Mouse (Mus musculus): ENCODE measurements at regions not wholly inside any gene's neighbourhood (a gene's known extent, or its start where the extent isn't known, plus 50 kb on each side); places are given as distances from the start of the nearest gene placed in this dataset.

DNA sequence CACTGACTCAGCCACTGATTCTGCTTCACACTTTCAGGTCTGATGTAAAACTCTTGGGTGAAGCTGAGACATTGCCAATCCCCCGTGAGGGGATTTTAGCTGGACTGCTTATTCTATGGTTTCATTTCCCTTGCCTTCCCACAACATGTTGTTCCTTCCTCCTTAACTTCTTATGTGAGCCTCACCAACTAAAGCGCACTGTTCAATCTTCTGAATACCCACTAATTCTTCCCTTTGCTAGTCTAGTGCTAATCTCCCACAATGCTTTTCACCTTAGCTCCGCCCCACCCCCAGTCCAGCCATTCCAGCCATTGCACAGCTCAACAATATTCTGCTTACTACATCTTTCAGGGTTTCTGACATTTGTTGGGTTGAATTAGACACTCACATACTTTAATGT lies 196.7 kb downstream of the Hlx start:
- Histone ChIP-seq H3K4me2 (no peak overlapping the region), H3K9me3 (no peaks in the 10 kb centered on the region), H3K9ac (replicated peaks) (no peak overlapping the region), H3K27ac (no peak overlapping the region), H3K36me3 (no peaks in the 10 kb centered on the region), H3K27me3 (peaks cover 24% of the 10 kb centered on the region), H3K4me3 (replicated peaks) (no peak overlapping the region), H3K4me1 (replicated peaks) (0 out of 2 replicates have a peak, but pooled peaks cover 23% of the 10 kb centered on the region)
- ATAC-seq (ENCODE audit: insufficient number of reproducible peaks, insufficient read depth, low FRiP score, low TSS enrichment, low read depth) = no peak
- WGBS = 93% methylated on average over 3 of the region's 3 CpGs

DNA sequence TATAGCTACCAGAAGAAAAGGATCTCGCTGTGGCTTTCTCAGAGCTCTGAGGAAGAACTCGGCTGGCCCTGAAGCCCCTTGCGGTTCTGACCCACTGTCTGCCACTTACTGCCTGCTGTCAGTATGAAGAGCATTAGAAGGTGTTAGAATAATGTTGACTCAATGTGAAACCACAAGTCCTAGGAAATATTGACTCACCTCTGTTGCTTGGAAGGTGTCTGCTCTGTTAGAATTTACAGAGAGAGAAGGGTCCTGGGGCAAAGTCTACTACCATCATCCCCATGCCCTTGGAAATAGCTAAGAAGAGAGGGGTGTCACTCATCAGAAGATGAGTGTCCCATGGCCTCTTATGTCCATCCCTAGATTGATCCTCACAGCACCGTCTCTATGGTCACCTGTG lies 197.9 kb downstream of the Hlx start:
- Histone ChIP-seq H3K4me1 (replicated peaks) (0 out of 2 replicates have a peak, but pooled peaks cover 18% of the 10 kb centered on the region), H3K9ac (replicated peaks) (no peak overlapping the region), H3K9me3 (no peaks in the 10 kb centered on the region), H3K27me3 (peaks cover 24% of the 10 kb centered on the region), H3K36me3 (no peaks in the 10 kb centered on the region), H3K4me3 (replicated peaks) (no peak overlapping the region), H3K4me2 (no peak overlapping the region), H3K27ac (no peak overlapping the region)
- WGBS = 88% methylated on average over 4 of the region's 4 CpGs
- no peak for ATAC-seq (ENCODE audit: insufficient number of reproducible peaks, insufficient read depth, low FRiP score, low TSS enrichment, low read depth)

DNA sequence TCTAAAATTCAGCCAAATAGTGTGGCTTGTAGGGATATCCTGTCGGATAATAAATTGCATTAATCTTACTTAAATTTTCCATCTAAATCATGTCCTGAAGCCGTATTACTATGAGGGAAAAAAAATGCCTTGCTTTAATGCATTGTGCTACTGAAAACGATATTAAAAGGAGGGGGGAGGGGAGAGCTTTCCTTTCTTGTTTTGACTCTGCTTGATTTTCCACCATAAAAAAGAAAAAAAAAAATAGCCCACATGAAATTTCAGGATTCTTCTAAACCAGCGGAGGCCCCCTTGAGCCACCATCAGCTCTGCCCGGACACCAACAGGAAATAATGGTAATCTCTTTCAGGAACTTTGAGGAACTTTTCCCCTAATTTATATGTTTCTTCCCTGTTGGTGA lies 198.5 kb downstream of the Hlx start:
- no peak for ATAC-seq (ENCODE audit: insufficient number of reproducible peaks, insufficient read depth, low FRiP score, low TSS enrichment, low read depth)
- Histone ChIP-seq H3K9ac (replicated peaks) (no peak overlapping the region), H3K27ac (no peak overlapping the region), H3K4me3 (replicated peaks) (no peak overlapping the region), H3K4me2 (no peak overlapping the region), H3K4me1 (replicated peaks) (0 out of 2 replicates have a peak, but pooled peaks cover 18% of the 10 kb centered on the region), H3K36me3 (no peaks in the 10 kb centered on the region), H3K27me3 (peaks cover 18% of the 10 kb centered on the region), H3K9me3 (no peaks in the 10 kb centered on the region)
- WGBS = 42% methylated on average over 5 of the region's 5 CpGs

DNA sequence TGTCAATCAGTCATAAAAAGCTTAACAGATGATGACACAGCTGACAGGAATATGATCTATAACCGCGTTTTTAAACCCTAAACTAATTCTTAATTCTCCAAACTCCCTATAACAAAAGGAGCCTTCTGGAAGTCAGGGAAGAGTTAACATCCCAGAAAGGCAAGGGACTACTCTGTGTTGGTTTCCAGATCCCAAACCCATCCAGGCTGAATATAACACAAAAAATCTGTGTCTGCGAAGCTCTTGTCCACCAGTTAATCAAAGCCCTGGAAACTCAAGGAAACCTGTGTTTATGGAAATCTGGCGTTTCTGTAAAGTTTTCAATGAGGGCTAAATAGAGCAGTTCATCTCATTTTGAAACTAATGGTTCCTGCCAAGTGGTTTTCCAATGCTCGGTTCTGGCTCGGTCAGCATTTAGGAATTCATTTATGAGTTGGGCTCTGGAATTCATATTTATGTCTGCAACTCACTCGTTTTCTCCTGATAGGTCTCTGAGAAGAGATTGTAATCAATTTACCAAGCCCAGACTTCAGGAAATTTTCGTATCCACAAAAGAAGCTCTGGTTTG lies 199.8 kb downstream of the Hlx start:
- Histone ChIP-seq H3K9me3 (no peaks in the 10 kb centered on the region), H3K4me2 (no peak overlapping the region), H3K4me1 (replicated peaks) (0 out of 2 replicates have a peak, but pooled peaks cover 18% of the 10 kb centered on the region), H3K4me3 (replicated peaks) (no peak overlapping the region), H3K36me3 (no peaks in the 10 kb centered on the region), H3K9ac (replicated peaks) (no peak overlapping the region), H3K27me3 (peaks cover 13% of the 10 kb centered on the region; the same call in 1 of the 2 replicates), H3K27ac (no peak overlapping the region)
- 49% methylated on average over 8 of the region's 8 CpGs for WGBS
- no peak for ATAC-seq (ENCODE audit: insufficient number of reproducible peaks, insufficient read depth, low FRiP score, low TSS enrichment, low read depth)

DNA sequence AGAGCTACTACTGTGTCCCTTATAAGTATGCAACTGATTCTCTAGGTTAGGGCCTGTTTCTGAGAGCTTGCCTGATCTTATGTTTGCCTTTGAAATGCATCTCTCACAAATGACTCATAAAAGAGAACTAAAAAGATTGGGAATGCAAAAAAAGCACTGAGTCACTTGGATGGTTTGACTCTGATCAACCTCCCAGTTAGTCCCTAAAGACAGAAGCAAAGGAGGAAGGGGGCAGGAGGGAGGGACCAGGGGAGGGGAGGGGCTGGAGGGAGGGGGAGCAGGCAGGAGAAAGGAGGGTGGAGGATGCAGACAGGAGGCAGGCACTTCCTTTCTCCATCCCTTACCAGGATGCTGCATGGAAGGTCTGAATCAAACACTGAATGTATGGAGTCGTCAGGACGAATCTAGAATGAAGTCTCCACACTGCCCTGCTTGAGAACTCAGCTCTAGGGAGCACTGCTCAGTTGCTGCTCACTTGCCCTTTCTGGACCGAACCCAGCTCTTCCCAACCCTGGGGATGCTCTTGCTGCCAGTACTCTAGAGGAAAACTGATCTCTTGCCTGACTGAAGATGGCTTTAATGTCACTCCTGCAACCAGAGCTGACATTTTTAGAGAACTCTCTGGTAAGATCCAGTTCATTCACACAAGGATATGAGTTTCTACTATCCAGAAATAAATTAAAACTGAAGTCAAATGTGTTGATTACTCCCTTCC lies 201.7 kb downstream of the Hlx start:
- ATAC-seq (ENCODE audit: insufficient number of reproducible peaks, insufficient read depth, low FRiP score, low TSS enrichment, low read depth) = no peak
- Histone ChIP-seq H3K9ac (replicated peaks) (no peak overlapping the region), H3K27ac (no peak overlapping the region), H3K4me3 (replicated peaks) (no peak overlapping the region), H3K27me3 (0 out of 2 replicates have a peak, but pooled peaks cover 8% of the 10 kb centered on the region), H3K36me3 (no peaks in the 10 kb centered on the region), H3K4me1 (replicated peaks) (0 out of 2 replicates have a peak, but pooled peaks cover 18% of the 10 kb centered on the region), H3K9me3 (no peaks in the 10 kb centered on the region), H3K4me2 (no peak overlapping the region)
- WGBS = 54% methylated on average over 3 of the region's 3 CpGs

DNA sequence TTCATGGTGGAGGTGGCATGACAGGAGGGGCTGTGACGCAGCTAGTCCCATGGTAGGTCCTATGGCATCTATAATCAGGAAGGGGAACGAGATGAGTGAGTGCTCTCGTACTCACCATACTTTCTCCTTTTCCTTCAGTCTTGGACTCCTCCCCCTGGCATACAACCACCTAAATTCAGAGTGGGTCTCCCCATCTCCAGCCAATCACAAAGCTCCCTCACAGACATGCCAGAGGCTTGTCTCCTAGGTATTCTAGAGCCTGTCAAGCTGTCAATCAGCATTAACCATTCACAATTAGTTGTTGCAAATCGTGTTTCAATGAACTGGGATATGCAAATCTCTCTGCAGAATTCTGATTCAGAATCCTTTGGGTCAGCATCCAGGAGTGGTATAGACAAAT lies 206.7 kb downstream of the Hlx start:
- WGBS = 79% methylated on average over 4 of the region's 4 CpGs
- Histone ChIP-seq H3K27ac (no peak overlapping the region), H3K4me3 (replicated peaks) (no peak overlapping the region), H3K9me3 (no peaks in the 10 kb centered on the region), H3K4me2 (no peak overlapping the region), H3K4me1 (replicated peaks) (no peaks in the 10 kb centered on the region), H3K27me3 (no peaks in the 10 kb centered on the region), H3K9ac (replicated peaks) (no peak overlapping the region), H3K36me3 (no peaks in the 10 kb centered on the region)
- no peak for ATAC-seq (ENCODE audit: insufficient number of reproducible peaks, insufficient read depth, low FRiP score, low TSS enrichment, low read depth)

DNA sequence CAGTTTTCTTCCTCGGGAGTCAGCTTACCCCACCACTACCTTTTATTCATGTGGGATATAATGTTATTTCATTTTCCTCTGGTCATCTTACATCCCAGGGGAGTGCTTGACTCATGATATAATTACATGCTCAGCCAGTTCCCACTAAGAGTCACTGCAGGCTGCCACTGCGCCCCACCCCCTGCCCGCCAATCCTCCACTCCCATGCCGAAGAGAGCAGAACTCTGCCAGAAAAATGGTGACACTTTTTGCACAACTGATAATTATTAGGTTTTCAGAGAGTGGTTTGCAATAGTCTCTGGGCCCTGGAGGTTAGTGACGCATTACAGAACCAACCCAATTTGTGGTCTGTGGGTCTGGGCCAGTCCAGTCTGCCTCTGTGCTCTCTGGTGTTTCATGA lies 212.9 kb downstream of the Hlx start:
- H3K4me3 ChIP-seq (replicated peaks) = no peak overlapping the region
- H3K9me3 ChIP-seq = no peaks in the 10 kb centered on the region
- no peak overlapping the region for H3K27ac ChIP-seq
- no peaks in the 10 kb centered on the region for H3K27me3 ChIP-seq
- no peaks in the 10 kb centered on the region for H3K36me3 ChIP-seq
- no peak overlapping the region for H3K4me2 ChIP-seq
- no peak for ATAC-seq (ENCODE audit: insufficient number of reproducible peaks, insufficient read depth, low FRiP score, low TSS enrichment, low read depth)
- no peak overlapping the region for H3K9ac ChIP-seq (replicated peaks)
- peaks cover 4% of the 10 kb centered on the region for H3K4me1 ChIP-seq (replicated peaks)
- WGBS = 60% methylated on average over 5 of the region's 5 CpGs

DNA sequence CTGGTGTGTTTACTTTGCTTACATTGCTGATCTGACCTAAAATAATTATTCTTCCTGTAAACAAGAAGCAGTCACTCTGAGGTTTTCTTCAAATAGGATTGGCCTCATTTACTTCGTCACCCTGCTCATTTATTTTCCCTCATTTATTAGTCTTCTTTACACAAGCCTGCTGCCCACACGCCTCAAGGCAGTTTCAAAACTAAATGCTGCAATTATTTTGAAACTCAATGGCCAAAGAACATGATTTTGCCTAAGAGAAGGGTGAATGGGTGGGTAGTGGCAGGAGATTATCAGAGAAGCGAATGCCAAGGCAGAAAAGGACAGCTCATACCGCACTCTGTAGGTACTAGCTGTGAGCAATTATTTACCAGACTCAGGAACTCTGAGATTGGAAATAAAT lies 227.8 kb downstream of the Hlx start:
- 0 out of 2 replicates have a peak, but pooled peaks cover 4% of the 10 kb centered on the region for H3K9me3 ChIP-seq
- WGBS = 69% methylated on average over 4 of the region's 4 CpGs
- H3K36me3 ChIP-seq = no peaks in the 10 kb centered on the region
- no peak overlapping the region for H3K4me2 ChIP-seq
- H3K4me3 ChIP-seq (replicated peaks) = no peak overlapping the region
- no peak overlapping the region for H3K9ac ChIP-seq (replicated peaks)
- no peak overlapping the region for H3K27ac ChIP-seq
- peaks cover 8% of the 10 kb centered on the region; the same call in 1 of the 2 replicates for H3K4me1 ChIP-seq (replicated peaks)
- no peaks in the 10 kb centered on the region for H3K27me3 ChIP-seq
- ATAC-seq (ENCODE audit: insufficient number of reproducible peaks, insufficient read depth, low FRiP score, low TSS enrichment, low read depth) = no peak

DNA sequence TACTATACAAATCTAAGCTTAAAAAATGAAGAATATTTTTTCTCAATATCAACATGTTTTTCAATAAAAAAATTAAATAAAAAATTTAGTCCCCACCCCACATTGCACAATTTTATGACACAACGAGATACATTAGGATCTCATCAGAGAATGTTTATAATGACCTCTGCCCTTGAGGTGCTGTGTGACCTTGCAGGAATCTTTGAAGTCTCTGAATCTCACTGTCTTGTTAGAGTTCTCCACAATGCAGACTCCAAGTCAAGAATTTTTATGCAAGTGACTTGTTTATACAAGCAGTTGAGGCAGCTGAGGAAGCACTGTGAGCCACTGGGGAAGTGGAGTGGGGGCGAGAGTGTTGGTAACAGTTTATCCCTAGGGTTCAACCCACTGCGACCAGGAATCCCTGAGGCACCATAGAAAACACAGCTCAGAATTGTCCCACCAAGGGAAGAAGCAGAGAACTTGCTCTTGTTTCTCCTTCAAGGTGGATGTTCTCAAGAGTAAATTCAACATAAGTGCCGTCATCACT lies 228.5 kb downstream of the Hlx start:
- H3K9me3 ChIP-seq = 0 out of 2 replicates have a peak, but pooled peaks cover 4% of the 10 kb centered on the region
- WGBS = 84% methylated on average over 4 of the region's 4 CpGs
- H3K4me1 ChIP-seq (replicated peaks) = peaks cover 8% of the 10 kb centered on the region; the same call in 1 of the 2 replicates
- H3K36me3 ChIP-seq = no peaks in the 10 kb centered on the region
- no peak overlapping the region for H3K4me3 ChIP-seq (replicated peaks)
- H3K27ac ChIP-seq = no peak overlapping the region
- no peak overlapping the region for H3K4me2 ChIP-seq
- H3K9ac ChIP-seq (replicated peaks) = no peak overlapping the region
- ATAC-seq (ENCODE audit: insufficient number of reproducible peaks, insufficient read depth, low FRiP score, low TSS enrichment, low read depth) = no peak
- H3K27me3 ChIP-seq = no peaks in the 10 kb centered on the region

DNA sequence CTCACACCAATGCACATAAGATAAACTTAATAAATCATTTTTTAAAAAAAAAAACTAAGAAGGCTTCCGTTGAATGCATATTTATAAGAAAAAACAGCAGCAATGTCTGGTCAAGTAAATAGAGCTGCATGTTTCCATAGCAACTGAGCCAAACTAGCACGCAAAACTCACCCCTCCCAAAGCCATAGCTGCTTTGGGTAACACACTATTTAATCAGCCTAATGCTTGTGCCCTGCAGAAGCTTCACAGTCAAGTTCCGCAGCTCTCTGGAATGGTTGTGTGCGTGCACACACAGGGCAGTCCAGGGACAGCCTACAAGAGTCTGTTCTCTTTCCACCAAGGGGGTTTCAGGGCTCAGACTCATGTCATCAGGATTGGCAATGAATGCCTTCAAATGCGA lies 231.7 kb downstream of the Hlx start:
- Histone ChIP-seq H3K9me3 (0 out of 2 replicates have a peak, but pooled peaks cover 10% of the 10 kb centered on the region), H3K27me3 (no peaks in the 10 kb centered on the region), H3K27ac (no peak overlapping the region), H3K4me1 (replicated peaks) (peaks cover 8% of the 10 kb centered on the region; the same call in 1 of the 2 replicates), H3K36me3 (no peaks in the 10 kb centered on the region), H3K9ac (replicated peaks) (no peak overlapping the region), H3K4me2 (no peak overlapping the region), H3K4me3 (replicated peaks) (no peak overlapping the region)
- 85% methylated on average over 5 of the region's 5 CpGs for WGBS
- no peak for ATAC-seq (ENCODE audit: insufficient number of reproducible peaks, insufficient read depth, low FRiP score, low TSS enrichment, low read depth)

DNA sequence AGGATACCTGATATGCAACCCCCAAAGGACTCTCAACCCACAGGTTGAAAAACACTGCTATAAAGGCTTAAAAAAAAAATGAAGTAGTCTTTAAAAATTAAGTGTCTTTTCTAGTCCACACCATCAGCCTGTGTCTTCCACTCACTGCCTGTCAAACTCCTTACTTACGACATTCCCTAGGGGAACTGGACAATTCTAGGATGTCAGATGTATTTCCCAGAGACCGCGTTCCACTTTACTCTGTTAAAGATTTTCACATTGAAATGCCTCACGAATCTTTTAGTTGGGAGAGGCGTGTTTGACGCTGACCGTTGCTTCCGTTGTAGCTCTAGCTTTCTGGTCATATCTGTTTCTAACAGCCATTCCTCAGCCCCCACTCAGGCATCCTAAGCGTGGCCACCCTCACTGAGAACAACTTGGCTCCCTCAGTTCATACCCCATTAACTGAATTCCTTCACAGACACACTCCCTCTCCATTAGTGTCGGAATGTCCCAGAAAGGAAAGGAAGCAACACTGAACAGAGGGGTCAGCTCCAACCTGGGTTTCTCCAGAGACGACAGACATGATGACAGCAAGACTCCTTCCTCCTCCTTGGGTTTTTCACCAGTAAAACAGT lies 233.4 kb downstream of the Hlx start:
- WGBS = 78% methylated on average over 11 of the region's 11 CpGs
- H3K36me3 ChIP-seq = no peaks in the 10 kb centered on the region
- no peak overlapping the region for H3K27ac ChIP-seq
- no peak for ATAC-seq (ENCODE audit: insufficient number of reproducible peaks, insufficient read depth, low FRiP score, low TSS enrichment, low read depth)
- no peak overlapping the region for H3K9ac ChIP-seq (replicated peaks)
- H3K27me3 ChIP-seq = no peaks in the 10 kb centered on the region
- H3K4me2 ChIP-seq = no peak overlapping the region
- H3K4me1 ChIP-seq (replicated peaks) = 0 out of 2 replicates have a peak, but pooled peaks cover under 1% of the 10 kb centered on the region
- no peak overlapping the region for H3K4me3 ChIP-seq (replicated peaks)
- H3K9me3 ChIP-seq = 0 out of 2 replicates have a peak, but pooled peaks cover 10% of the 10 kb centered on the region

Data from limb, embryonic 12.5 days (tissue).